Mouse (Mus musculus) frontal cortex, postnatal 36 days (tissue): ENCODE measurements at regions not wholly inside any gene's neighbourhood (a gene's known extent, or its start where the extent isn't known, plus 50 kb on each side); places are given as distances from the start of the nearest gene placed in this dataset.

Experiments
- DNase-seq, 2 experiments: peaks; one replicate each; pipeline ENCODE4 v3.0.0; 2022; ENCODE audit warnings: low spot score in 2 of 2

- no peak for DNase-seq
Observed at GRCm38 (mm10) chr15:96773656-96774055, 74.1 kb upstream of the Slc38a2 start.

GRCm38 (mm10) chr15:96772701-96773100 lies 73.2 kb upstream of the Slc38a2 start:
- no peak for DNase-seq

- no peak for DNase-seq
Observed at GRCm38 (mm10) chr15:96770786-96771185, 71.3 kb upstream of the Slc38a2 start.

GRCm38 (mm10) chr15:96770299-96770698 lies 70.8 kb upstream of the Slc38a2 start:
- no peak for DNase-seq

- no peak for DNase-seq
Observed at GRCm38 (mm10) chr15:96769751-96770150, 70.2 kb upstream of the Slc38a2 start.

- DNase-seq: no peak
Observed at GRCm38 (mm10) chr15:96768301-96768993, 68.9 kb upstream of the Slc38a2 start.

- no peak for DNase-seq
Observed at GRCm38 (mm10) chr15:96767188-96767587, 67.7 kb upstream of the Slc38a2 start.

GRCm38 (mm10) chr15:96766238-96766637 lies 66.7 kb upstream of the Slc38a2 start:
- no peak for DNase-seq

- DNase-seq: no peak
Observed at GRCm38 (mm10) chr15:96763611-96764010, 64.1 kb upstream of the Slc38a2 start.

GRCm38 (mm10) chr15:96759078-96759995 lies 59.8 kb upstream of the Slc38a2 start:
- DNase-seq: no peak

- DNase-seq: no peak
Observed at GRCm38 (mm10) chr15:96757446-96758198, 58.1 kb upstream of the Slc38a2 start.

- DNase-seq: no peak
Observed at GRCm38 (mm10) chr15:96756456-96756855, 56.9 kb upstream of the Slc38a2 start.

- DNase-seq: no peak
Observed at GRCm38 (mm10) chr15:96755951-96756350, 56.4 kb upstream of the Slc38a2 start.

- DNase-seq: no peak
Observed at GRCm38 (mm10) chr15:96755322-96755942, 55.9 kb upstream of the Slc38a2 start.

GRCm38 (mm10) chr15:96754079-96754478 lies 54.5 kb upstream of the Slc38a2 start:
- no peak for DNase-seq

GRCm38 (mm10) chr15:96752719-96753118 lies 53.2 kb upstream of the Slc38a2 start:
- no peak for DNase-seq

GRCm38 (mm10) chr15:96752062-96752358 lies 52.5 kb upstream of the Slc38a2 start:
- no peak for DNase-seq

GRCm38 (mm10) chr15:96751243-96752061 lies 51.9 kb upstream of the Slc38a2 start:
- no peak for DNase-seq

GRCm38 (mm10) chr15:96749534-96750256 lies 50.2 kb upstream of the Slc38a2 start:
- no peak for DNase-seq
